Mouse (Mus musculus): ENCODE measurements around the gene Ndufa4l2. TPM values are rescaled to one million over a fixed set of nuclear protein-coding genes. Genes with fewer than 3 reads are reported as not detected.

Gene Ndufa4l2
- polyA plus RNA-seq (2014; fragmentation: Nextera tagmentation; extraction: Ambion mirVana), result 27.1 and 32.7 TPM in 2 replicates

DNA sequence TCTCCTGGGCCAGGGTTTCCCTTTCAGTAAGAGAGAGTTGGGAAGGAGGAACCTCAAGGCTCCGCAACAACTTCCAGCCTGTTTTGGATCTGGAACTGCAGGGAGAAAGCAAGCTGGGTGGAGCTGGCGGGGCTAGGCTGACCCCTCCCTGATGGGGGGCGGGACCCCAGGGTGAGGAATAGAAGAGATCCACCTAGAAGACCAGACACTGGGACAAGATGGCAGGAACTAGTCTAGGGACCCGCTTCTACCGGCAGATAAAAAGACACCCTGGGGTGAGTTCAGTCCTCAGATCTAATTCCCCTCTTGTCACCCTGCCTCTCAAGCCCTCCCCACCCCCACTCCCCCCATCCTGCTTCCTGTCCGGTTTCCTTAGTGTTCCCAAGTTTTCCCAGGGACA, at the start of gene Ndufa4l2:
Ndufa4l2 (plus strand) TSS at position 204 of the 400 bp plus-strand sequence.
- Histone ChIP-seq H3K9me3 (ENCODE audit: control insufficient read depth, low read length) (no peaks in the 10 kb centered on the region), H3K27ac (ENCODE audit: low read depth, low read length) (no peak within 1 kb of the TSS), H3K4me2 (replicated peaks; ENCODE audit: low read depth, low read length) (peak within 1 kb of the TSS; percentile 37), H3K4me1 (ENCODE audit: control insufficient read depth, insufficient read depth, low read length) (peaks cover 47% of the 10 kb centered on the region), H3K36me3 (ENCODE audit: control insufficient read depth, insufficient read depth, low read length) (peaks cover 20% of the 10 kb centered on the region), H3K27me3 (ENCODE audit: control insufficient read depth, insufficient read depth, low read length) (peaks cover 65% of the 10 kb centered on the region), H3K4me3 (ENCODE audit: low read length) (peak within 1 kb of the TSS; percentile 0; the same call in 1 of the 2 replicates), H3K9ac (ENCODE audit: low read depth, low read length) (no peak within 1 kb of the TSS)
- ATAC-seq (ENCODE audit: low FRiP score, low TSS enrichment), result no peak
- 10% methylated on average over 6 of the region's 6 CpGs for WGBS

DNA sequence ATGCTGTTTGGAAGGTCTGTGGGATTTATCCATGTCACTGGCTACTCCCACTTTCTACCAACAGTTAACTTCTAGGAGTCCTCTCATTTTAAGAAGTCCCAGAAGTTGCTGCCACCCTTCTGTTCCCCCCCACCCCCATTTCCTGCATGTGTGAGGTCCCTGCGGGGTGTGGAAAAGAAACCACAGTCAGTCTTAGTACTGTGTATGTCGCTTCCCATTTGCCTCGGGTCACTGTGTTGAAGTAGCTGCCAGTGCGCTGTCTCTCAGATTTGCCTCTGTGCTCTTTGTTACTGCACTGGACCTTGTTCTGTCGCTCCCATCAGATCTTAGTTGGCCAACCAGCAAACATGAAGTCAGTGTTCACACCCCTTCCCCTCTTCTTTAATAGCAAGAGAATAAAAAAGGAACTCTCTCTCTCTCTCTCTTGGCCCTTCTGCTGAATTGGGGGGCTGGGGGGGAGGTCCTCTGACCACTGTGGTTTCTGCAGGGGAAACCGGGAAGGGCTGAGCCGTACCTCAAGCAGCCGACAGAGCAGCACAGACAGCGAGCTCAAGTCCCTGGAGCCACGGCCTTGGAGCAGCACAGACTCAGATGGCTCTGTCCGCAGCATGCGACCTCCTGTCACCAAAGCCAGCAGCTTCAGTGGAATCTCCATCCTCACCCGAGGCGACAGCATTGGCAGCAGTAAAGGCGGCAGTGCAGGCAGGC, 43.3 kb upstream of the Ndufa4l2 start:
- Histone ChIP-seq H3K4me1 (ENCODE audit: control insufficient read depth, insufficient read depth, low read length) (0 out of 2 replicates have a peak, but pooled peaks cover 3% of the 10 kb centered on the region), H3K9ac (ENCODE audit: low read depth, low read length) (no peak overlapping the region), H3K27me3 (ENCODE audit: control insufficient read depth, insufficient read depth, low read length) (no peaks in the 10 kb centered on the region), H3K4me2 (replicated peaks; ENCODE audit: low read depth, low read length) (no peak overlapping the region), H3K4me3 (ENCODE audit: low read length) (no peak overlapping the region), H3K36me3 (ENCODE audit: control insufficient read depth, insufficient read depth, low read length) (peaks cover 28% of the 10 kb centered on the region), H3K9me3 (ENCODE audit: control insufficient read depth, low read length) (no peaks in the 10 kb centered on the region), H3K27ac (ENCODE audit: low read depth, low read length) (no peak overlapping the region)
- ATAC-seq (ENCODE audit: low FRiP score, low TSS enrichment), result no peak
- 62% methylated on average over 15 of the region's 15 CpGs for WGBS

DNA sequence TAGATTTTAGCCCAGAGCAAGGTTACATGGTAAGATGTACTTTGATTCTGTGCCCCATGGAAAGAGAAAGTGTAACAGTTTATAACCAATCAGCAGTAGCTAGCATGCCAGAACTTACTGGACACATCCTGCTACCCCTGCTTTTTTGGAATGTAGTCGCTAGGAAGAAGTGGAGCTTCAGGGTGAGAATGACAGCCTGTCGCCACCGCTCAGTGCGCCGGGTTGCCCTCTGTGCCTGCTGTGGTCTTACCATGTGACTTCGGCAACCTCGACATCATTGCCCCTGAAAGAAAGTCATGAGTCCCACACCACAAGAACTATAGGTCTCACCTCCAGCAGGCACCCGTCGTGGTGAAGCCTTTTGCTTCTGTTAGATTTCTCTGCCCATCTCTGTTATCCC, 42.0 kb upstream of the Ndufa4l2 start:
- Histone ChIP-seq H3K27ac (ENCODE audit: low read depth, low read length) (no peak overlapping the region), H3K27me3 (ENCODE audit: control insufficient read depth, insufficient read depth, low read length) (no peaks in the 10 kb centered on the region), H3K36me3 (ENCODE audit: control insufficient read depth, insufficient read depth, low read length) (peaks cover 38% of the 10 kb centered on the region), H3K4me2 (replicated peaks; ENCODE audit: low read depth, low read length) (no peak overlapping the region), H3K4me1 (ENCODE audit: control insufficient read depth, insufficient read depth, low read length) (peaks cover 4% of the 10 kb centered on the region; the same call in 1 of the 2 replicates), H3K4me3 (ENCODE audit: low read length) (no peak overlapping the region), H3K9me3 (ENCODE audit: control insufficient read depth, low read length) (no peaks in the 10 kb centered on the region), H3K9ac (ENCODE audit: low read depth, low read length) (no peak overlapping the region)
- ATAC-seq (ENCODE audit: low FRiP score, low TSS enrichment), result no peak
- WGBS, result 87% methylated on average over 9 of the region's 9 CpGs

DNA sequence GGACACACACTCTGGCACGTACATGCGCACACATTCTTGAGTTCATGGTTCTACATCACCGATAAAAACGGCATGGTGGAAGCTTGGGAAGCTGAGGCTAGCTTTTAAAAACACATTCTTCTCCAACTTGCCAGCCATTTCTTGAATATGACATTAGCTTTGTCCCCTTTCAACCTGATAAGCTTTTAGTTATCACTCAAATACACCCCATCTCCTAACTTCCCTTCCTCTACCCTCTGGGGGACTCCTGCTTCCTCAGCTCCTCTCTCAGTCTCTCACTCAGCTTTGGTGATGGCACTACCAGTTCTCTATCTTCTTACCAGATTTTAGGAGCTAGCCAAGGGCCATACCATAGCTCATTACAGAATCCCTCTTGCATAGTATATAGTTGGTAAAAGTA, 39.6 kb upstream of the Ndufa4l2 start:
- Histone ChIP-seq H3K4me2 (replicated peaks; ENCODE audit: low read depth, low read length) (no peak overlapping the region), H3K36me3 (ENCODE audit: control insufficient read depth, insufficient read depth, low read length) (peaks cover 33% of the 10 kb centered on the region), H3K9me3 (ENCODE audit: control insufficient read depth, low read length) (no peaks in the 10 kb centered on the region), H3K27ac (ENCODE audit: low read depth, low read length) (no peak overlapping the region), H3K9ac (ENCODE audit: low read depth, low read length) (no peak overlapping the region), H3K27me3 (ENCODE audit: control insufficient read depth, insufficient read depth, low read length) (no peaks in the 10 kb centered on the region), H3K4me3 (ENCODE audit: low read length) (no peak overlapping the region), H3K4me1 (ENCODE audit: control insufficient read depth, insufficient read depth, low read length) (peaks cover 4% of the 10 kb centered on the region; the same call in 1 of the 2 replicates)
- ATAC-seq (ENCODE audit: low FRiP score, low TSS enrichment), result no peak
- WGBS, result 97% methylated on average over 4 of the region's 4 CpGs

DNA sequence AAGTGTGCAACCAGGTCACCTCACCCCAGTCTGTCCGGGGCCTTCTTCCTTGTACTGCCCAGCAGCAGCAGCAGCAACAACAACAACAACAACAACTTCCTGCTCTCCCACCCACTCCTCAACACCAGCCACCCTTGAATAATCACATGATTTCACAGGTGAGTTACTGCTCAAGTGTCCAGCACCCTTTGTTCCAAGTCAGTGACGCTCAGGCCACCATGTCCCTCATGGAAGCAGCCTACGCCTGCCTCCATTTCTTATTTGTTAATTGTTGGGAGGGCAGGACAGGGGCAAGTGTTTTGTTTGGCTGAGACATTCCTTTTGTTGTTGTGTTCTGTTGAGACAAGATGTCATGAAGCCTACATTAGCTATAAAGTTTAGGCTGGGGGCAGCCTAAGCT, 38.2 kb upstream of the Ndufa4l2 start:
- H3K36me3 ChIP-seq (ENCODE audit: control insufficient read depth, insufficient read depth, low read length), result peaks cover 33% of the 10 kb centered on the region
- H3K4me3 ChIP-seq (ENCODE audit: low read length), result no peak overlapping the region
- no peak overlapping the region for H3K27ac ChIP-seq (ENCODE audit: low read depth, low read length)
- no peaks in the 10 kb centered on the region for H3K27me3 ChIP-seq (ENCODE audit: control insufficient read depth, insufficient read depth, low read length)
- H3K9ac ChIP-seq (ENCODE audit: low read depth, low read length), result no peak overlapping the region
- peaks cover 4% of the 10 kb centered on the region; the same call in 1 of the 2 replicates for H3K4me1 ChIP-seq (ENCODE audit: control insufficient read depth, insufficient read depth, low read length)
- no peak overlapping the region for H3K4me2 ChIP-seq (replicated peaks; ENCODE audit: low read depth, low read length)
- ATAC-seq (ENCODE audit: low FRiP score, low TSS enrichment), result peak; percentile 60
- 54% methylated on average over 3 of the region's 3 CpGs for WGBS
- H3K9me3 ChIP-seq (ENCODE audit: control insufficient read depth, low read length), result no peaks in the 10 kb centered on the region

DNA sequence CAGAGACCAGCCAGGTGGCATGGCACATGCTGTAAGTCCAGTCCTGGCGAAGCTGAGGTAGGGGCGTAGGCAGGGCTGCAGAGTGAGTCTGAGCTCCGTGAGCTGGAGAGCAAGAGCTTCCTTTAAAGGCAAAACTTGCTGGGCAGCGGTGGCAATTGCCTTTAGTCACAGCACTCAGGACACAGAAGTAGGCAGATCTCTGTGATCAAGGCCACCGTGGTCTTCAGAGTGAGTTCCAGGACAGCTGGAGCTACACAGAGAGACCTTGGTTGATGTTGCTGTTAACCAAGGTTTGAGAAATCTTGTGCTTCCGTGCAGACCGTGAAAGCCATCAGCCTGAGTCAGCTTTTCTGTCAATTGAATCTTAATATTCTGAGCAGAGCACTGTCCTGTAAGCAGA, 37.5 kb upstream of the Ndufa4l2 start:
- H3K36me3 ChIP-seq (ENCODE audit: control insufficient read depth, insufficient read depth, low read length), result peaks cover 36% of the 10 kb centered on the region

DNA sequence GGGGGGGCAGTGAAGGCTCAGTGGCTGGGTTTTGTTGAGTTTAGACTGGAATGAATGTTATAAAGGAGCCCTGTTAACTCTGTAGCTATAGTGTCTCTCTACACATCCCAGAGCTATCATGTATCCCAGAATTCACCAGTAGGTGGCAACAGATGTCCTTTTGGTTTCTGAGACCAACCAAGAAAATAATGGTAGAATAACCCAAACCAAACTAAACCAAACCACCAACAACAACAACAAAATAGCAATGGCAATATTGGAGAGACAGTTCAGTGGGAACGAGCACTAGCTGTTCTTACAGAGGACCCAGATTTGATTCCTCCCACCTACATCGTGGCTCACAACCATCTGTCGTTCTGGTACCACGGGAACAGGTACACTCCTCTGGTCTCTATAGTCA, 35.6 kb upstream of the Ndufa4l2 start:
- no peak overlapping the region for H3K27ac ChIP-seq (ENCODE audit: low read depth, low read length)
- peaks cover 4% of the 10 kb centered on the region; the same call in 1 of the 2 replicates for H3K4me1 ChIP-seq (ENCODE audit: control insufficient read depth, insufficient read depth, low read length)
- no peak for ATAC-seq (ENCODE audit: low FRiP score, low TSS enrichment)
- no peaks in the 10 kb centered on the region for H3K9me3 ChIP-seq (ENCODE audit: control insufficient read depth, low read length)
- H3K27me3 ChIP-seq (ENCODE audit: control insufficient read depth, insufficient read depth, low read length), result no peaks in the 10 kb centered on the region
- no peak overlapping the region for H3K4me2 ChIP-seq (replicated peaks; ENCODE audit: low read depth, low read length)
- 93% methylated on average over 4 of the region's 4 CpGs for WGBS
- H3K9ac ChIP-seq (ENCODE audit: low read depth, low read length), result no peak overlapping the region
- no peak overlapping the region for H3K4me3 ChIP-seq (ENCODE audit: low read length)
- peaks cover 24% of the 10 kb centered on the region; the same call in 1 of the 2 replicates for H3K36me3 ChIP-seq (ENCODE audit: control insufficient read depth, insufficient read depth, low read length)

More for the DNA sequence above, 37.5 kb upstream of the Ndufa4l2 start:
- Histone ChIP-seq H3K4me1 (ENCODE audit: control insufficient read depth, insufficient read depth, low read length) (peaks cover 4% of the 10 kb centered on the region; the same call in 1 of the 2 replicates), H3K4me2 (replicated peaks; ENCODE audit: low read depth, low read length) (no peak overlapping the region), H3K27ac (ENCODE audit: low read depth, low read length) (peak overlapping the region; percentile 39; the same call in 1 of the 2 replicates), H3K4me3 (ENCODE audit: low read length) (no peak overlapping the region), H3K9ac (ENCODE audit: low read depth, low read length) (no peak overlapping the region), H3K9me3 (ENCODE audit: control insufficient read depth, low read length) (no peaks in the 10 kb centered on the region), H3K27me3 (ENCODE audit: control insufficient read depth, insufficient read depth, low read length) (no peaks in the 10 kb centered on the region)
- WGBS, result 71% methylated on average over 7 of the region's 7 CpGs
- peak; percentile 22 for ATAC-seq (ENCODE audit: low FRiP score, low TSS enrichment)

DNA sequence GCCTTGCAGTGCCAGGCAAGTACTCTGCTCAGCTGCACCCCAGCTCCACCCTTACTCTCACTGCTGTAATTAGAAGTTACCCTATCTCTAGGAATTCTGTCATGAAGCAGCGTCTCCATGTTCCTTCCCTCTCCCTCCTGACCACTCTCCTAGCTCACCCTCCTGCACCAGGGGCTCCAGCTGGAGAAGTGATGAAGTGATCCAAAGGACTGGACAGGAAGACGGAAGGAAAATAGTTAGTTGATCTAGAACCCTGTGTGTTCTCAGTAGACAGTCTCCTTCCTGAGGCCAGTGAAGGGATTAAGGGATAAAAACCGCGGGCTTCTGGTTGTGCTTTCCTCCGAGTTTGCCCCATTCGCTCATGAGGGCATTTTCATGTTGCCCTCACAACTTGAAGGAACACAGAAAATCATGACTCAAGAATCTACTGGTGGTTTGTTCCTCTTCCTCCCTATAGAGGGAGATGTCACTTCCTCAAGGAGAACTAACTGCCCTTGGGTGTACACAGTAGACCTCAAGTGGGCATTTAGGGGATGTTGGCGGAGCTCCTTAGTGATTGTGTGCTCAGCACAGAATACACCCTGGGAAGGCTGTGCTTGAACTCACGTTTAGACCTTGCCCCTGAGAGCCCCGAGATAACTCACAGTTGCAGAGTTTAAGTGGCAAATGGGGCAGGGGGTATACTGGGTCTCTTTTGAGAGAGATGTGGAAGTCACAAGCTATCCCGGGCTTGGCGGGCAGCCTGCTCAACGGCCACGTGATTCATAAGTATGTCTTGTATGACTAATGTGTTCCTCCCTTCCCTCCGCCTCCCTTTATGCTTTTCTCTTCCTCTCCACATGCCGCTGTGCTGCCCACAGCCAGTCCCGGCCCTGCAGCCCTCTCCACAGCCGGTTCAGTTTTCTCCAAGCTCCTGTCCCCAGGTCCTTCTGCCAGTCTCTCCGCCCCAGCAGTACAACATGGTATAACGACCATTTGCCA, 33.6 kb upstream of the Ndufa4l2 start:
- Histone ChIP-seq H3K4me3 (ENCODE audit: low read length) (no peak overlapping the region), H3K9ac (ENCODE audit: low read depth, low read length) (no peak overlapping the region), H3K4me1 (ENCODE audit: control insufficient read depth, insufficient read depth, low read length) (peaks cover 4% of the 10 kb centered on the region; the same call in 1 of the 2 replicates), H3K4me2 (replicated peaks; ENCODE audit: low read depth, low read length) (no peak overlapping the region), H3K9me3 (ENCODE audit: control insufficient read depth, low read length) (no peaks in the 10 kb centered on the region), H3K27ac (ENCODE audit: low read depth, low read length) (no peak overlapping the region), H3K36me3 (ENCODE audit: control insufficient read depth, insufficient read depth, low read length) (peaks cover 28% of the 10 kb centered on the region), H3K27me3 (ENCODE audit: control insufficient read depth, insufficient read depth, low read length) (no peaks in the 10 kb centered on the region)
- ATAC-seq (ENCODE audit: low FRiP score, low TSS enrichment), result no peak
- 85% methylated on average over 19 of the region's 19 CpGs for WGBS

All from kidney, embryonic 14.5 days (tissue).